Mouse (Mus musculus) megakaryocyte, embryonic 14.5 days (primary cell): ENCODE measurements around the gene Acer2.

Source experiments
- FLI1 ChIP-seq: IDR thresholded peaks from 2 replicates; pipeline ENCODE4 v1.6.1; 2012; ENCODE audit warnings: low read length, inconsistent platforms, mixed read lengths
- GATA1 ChIP-seq: IDR thresholded peaks from 3 replicates; pipeline ENCODE4 v1.6.1; 2012; ENCODE audit warnings: mixed read lengths, low read length, inconsistent platforms, borderline replicate concordance

GRCm38 (mm10) chr4:86825143-86825542 lies 49.1 kb upstream of the Acer2 start:
- TF ChIP-seq GATA1 (no peak), FLI1 (no peak)
